Mouse (Mus musculus): Measurements from ENCODE around the gene Rab27a.
"Not testable (repeated sequence)": the region's sequence is repeated elsewhere in the genome, so short reads cannot be mapped to it uniquely, and the experiment has no call there.

Gene Rab27a

DNA sequence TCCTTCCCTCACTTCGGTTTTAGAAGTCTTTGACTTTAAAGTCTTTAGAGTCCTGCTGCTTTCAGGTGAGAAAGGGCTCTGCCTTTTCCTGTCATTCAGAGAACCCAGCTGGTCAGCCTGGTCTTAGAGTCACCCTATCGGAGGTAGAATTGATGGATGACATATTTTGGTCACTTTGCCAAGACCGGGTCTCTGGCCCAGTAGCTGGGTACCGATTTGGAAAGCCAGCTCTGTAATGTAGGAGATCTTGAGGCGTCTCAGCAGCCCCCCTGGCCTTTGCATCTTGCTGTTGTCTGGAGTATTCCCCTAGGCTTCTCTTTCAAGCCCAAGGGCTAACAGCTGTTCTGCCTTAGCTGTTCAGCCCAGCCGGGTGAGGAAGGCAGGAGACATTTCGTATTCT is 550 bp downstream of the Rab27a start:
- in situ Hi-C loops (cut with MboI, MseI): no loop called here

GRCm38 (mm10) chr9:73045711-73046110 is 1.1 kb downstream of the Rab27a start:
- in situ Hi-C loops (cut with MboI, MseI): no loop called here

GRCm38 (mm10) chr9:73047906-73048305 is 3.3 kb downstream of the Rab27a start:
- in situ Hi-C loops (cut with MboI, MseI): no loop called here

DNA sequence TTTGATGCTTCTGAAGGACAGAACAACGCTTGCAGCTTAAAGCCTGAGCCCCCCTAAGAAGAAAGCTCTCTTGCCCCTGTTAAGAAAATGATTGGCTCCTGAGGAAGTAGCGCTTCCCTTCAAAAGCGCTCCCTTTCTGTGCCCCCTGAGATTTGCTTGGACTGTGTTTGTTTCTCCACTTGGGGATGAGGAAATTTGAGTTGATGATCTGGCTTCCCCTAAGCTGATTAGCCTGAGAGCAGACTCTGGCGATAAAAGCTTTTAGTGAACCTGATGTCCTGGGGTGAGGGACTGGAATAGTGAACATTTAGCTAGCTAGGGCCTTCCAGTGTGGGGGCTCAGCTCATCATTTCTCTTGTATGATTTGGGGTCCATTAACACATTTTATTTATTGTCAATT is 4.3 kb downstream of the Rab27a start:
- in situ Hi-C loops (cut with MboI, MseI): no loop called here

DNA sequence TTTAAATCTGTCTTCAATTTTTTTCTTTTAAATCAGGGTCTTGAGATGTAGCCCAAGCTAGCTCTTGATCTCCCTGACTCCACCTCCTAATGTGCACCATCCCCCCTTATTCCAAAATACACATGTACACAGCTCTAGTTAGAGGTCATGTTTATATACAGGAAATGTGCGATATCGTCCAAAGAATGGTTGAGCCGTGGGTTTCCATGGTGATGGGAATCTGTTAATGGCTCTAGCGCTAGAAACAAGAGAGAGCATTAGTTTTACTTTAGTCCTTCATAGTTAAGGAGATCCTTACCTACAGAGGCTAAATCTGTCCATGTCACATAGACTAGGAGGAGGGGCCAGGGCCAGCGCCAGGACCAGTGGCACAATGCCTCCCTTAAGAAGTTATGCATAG is 5.2 kb downstream of the Rab27a start:
- in situ Hi-C loops (cut with MboI, MseI): no loop called here

DNA sequence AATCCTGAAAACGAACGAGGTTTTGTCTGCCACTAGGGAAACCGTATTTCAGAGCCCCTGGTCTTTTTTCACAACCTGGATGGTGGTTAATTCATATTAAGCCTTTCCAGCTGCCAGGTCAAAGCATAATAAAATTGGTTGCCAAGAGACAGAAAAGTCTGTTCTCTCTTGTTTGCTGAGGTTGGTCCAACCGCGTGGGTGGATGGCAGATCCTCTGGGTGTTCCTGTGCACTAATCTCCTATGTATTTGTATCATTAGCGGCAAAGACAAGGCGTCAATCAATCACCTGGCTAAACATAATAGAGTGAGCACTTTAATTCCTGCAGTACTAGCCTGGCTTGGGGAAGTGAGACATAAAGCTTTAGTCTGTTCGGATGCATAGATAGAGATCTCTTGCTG is 6.0 kb downstream of the Rab27a start:
- in situ Hi-C loops (cut with MboI, MseI): no loop called here

DNA sequence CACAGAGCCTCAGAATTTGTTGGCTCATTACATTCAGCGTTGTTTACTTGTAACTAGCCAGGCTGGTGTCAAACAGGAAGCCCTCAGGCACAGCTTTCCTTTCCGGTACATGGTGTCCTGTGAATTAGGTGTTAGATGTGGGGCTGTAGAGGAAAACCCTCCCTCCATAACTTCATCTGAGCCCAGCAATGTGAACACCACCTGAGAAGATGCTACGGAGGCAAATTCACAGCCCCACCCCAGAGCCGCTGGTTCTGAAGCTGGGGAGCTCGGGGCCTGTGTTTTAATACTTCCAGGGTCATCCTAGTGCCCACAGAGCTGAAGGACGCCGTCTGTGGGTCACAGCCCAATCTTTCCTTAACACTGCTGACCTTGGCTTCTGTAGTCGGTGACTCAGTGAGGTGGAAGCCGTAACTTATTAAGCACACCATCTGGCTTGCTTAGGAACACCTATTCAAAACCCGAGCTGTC is 10.8 kb downstream of the Rab27a start:
- in situ Hi-C loops (cut with MboI, MseI): no loop called here

DNA sequence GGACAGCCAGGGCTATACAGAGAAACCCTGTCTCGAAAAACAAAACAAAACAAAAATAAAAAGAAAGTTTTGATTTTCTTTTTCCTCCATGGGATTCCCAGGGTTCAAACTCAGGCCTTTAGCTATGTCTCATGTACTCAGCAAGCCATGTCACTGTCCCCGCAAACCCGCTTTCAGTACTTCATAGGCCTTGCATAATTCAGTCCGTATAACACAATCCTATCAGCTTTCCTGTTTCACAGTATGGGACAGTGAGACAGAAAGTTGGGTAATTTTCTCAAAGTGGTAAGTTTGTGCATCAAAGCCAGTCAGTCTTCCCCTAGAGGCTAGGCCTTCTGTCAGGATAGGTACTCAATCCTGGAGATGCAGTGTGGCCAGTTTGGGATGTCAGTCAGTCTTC is 14.6 kb downstream of the Rab27a start:
- in situ Hi-C loops (cut with MboI, MseI): no loop called here

- in situ Hi-C loops (cut with MboI, MseI): no loop called here
These were observed 19.1 kb downstream of the Rab27a start for GRCm38 (mm10) chr9:73063621-73064290.

DNA sequence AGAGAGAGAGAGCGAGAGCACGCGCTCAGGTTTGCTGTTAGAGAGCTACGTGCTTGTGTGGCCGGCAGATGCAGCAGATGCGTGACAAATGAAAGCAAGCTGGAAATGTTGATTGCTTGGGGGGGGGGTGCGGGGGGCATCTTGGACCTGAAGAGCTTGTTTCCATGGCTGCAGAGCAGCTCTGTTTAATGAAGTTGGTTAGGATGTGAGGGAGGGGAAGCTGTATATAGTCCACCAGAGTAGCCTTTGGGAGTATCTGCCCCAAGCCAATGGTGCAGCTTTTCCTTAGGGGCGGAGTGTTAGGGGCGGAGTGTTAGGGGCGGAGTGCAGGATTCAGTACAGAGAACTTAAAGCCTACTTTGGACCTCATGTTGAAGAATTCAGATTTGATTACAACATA is 22.4 kb downstream of the Rab27a start:
- in situ Hi-C loops (cut with MboI, MseI): no loop called here

DNA sequence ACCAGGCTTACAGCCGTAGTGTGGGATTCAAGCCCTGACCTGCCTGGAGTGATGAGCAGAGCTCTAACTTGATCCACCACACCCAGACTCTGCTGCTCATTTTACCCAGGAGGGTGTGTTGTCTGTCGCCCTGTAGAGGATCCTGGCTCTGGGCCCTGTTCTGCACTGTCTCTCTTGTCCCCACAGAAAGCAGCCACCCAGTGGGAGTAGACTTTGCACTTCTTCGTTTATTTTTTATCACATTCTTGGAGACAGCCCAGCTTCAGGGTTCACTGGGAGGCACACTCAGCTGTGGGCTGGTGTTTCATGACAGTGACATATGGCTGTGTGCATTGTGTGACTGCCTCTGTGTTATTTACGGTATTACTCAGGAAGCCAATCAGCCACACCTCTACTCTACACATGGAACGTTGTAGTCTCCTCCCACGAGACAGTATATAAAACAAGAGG is 23.6 kb downstream of the Rab27a start:
- in situ Hi-C loops (cut with MboI, MseI): no loop called here

DNA sequence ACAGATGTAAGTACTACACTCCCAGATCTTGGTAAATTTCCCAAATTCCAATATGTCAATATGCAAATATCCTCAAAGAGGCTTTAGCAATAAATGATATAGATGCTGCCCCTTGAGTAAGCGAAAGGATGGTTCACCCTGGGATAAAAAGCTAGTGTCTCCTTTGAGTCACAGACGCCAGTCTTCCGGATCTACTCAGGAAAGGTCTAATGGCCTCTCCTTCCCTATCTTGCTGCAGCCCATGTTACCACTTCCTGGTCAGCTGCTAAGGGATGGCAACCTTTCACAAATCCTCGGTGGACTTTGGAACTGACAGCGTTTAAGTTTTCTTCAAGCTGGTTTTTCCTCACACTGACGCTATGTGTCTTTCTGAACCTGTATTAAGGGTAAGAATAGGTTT is 24.0 kb downstream of the Rab27a start:
- in situ Hi-C loops (cut with MboI, MseI): no loop called here

DNA sequence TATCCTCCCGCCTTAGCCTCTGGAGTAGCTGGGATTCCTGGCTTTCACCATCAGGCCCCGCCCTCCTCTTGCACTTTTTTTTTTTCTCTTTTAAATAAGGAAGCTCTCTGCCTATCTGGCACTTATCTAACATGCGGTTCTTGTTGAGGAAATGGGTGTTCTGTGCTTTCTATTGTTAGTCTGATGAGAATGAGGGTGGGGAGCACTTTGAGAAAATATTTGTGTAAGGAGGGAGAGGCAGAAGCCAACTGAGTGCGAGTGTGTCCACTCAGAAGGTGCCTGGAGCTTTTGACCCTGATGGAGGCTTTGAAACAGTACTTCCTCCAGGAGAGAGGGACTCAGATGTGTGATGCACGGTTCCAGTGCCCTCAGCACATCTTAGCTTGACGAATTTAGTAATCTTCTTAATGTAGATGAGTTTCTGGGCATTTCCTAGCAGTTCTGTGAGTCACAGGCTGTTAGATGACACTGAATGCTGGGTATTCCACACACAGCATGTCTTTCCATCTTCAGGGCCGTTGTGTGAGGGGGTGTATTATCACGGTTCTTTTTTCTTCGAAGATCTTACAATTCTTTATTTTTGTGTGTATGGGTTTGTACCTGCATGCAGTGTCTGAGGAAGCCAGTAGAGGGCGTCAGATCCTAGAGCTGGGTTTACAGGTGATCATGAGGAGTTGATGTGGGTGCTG is 26.5 kb downstream of the Rab27a start:
- in situ Hi-C loops (cut with MboI, MseI): no loop called here

DNA sequence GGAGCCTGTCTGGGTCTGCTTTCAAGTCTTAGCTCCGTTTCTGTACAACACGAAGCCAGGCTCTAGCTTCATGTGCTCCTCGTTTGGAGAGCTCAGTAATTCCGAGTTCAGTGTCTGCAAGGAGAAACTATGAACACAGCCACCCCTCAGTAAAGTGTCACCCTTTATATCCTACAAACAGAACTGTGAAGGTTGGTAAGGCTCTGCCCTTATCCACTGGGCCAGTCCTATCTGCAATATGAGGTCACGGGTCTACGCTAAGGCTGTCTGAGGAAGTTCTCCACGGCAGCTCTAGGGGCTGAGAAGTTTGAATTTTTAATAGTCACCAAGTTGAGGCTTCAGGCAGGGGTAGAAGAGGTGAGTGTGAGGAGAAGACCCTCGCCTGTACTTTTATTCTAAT is 27.8 kb downstream of the Rab27a start:
- in situ Hi-C loops (cut with MboI, MseI): no loop called here

- in situ Hi-C loops (cut with MboI, MseI): no loop called here
These were observed 28.5 kb downstream of the Rab27a start for GRCm38 (mm10) chr9:73073169-73073568.

- in situ Hi-C loops (cut with MboI, MseI): not testable (repeated sequence)
These were observed 34.7 kb downstream of the Rab27a start for GRCm38 (mm10) chr9:73079349-73079748.

DNA sequence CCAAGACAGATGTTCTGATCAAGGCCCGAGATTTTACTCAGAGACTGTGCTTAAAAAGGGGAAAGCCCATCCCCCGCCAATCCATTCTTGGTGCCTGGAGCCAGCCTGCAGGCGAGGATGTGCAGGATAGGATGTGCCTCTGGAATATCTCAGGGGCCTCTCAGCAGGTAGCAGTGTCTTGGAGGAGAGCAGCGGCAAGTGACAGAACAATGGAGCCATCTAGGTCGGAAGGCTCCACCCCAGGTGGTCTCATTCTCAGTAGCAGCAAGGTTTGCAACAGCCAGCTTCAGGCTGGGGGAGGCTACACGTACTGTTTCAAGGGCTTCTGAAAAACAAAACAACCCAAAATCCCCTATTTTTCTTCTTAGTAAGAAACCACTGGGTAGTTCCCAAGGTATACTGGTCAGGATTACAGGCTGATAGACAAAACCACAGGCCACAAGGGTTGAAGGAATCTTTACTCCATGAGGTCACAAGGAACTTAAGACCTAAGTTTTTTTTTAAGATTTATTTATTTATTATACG is 35.2 kb downstream of the Rab27a start:
- in situ Hi-C loops (cut with MboI, MseI): no loop called here

DNA sequence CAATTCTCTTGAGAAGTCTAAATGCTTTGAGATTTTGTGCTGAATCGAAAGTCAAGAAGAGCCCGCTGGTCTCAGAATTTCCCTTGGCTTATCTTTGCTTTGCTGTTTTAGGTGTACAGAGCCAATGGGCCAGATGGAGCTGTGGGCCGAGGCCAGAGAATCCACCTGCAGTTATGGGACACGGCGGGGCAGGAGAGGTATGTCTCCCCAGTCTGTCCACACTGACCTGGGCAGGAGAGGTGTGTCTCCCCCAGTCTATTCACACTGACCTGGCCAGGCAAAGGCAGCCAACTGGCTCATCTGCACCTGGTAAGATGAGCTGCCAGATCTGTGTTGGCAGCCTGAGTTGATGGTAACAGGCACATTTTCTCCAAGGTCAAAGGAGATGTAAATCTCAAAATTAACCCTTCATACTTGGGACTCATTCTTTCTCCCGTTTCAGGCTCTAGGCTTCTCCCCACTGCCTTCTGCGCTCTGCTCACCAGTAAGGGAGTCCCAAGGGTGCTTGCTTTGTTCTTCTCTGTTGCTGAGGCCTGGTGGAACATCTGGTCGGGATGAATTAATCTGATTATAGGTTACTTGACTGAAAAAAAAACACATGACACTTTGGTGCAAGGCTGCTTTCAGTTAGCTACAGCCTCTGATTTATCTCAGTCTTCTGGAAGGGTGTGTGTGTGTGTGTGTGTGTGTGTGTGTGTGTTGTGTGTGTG is 37.8 kb downstream of the Rab27a start:
- in situ Hi-C loops (cut with MboI, MseI): no loop called here

DNA sequence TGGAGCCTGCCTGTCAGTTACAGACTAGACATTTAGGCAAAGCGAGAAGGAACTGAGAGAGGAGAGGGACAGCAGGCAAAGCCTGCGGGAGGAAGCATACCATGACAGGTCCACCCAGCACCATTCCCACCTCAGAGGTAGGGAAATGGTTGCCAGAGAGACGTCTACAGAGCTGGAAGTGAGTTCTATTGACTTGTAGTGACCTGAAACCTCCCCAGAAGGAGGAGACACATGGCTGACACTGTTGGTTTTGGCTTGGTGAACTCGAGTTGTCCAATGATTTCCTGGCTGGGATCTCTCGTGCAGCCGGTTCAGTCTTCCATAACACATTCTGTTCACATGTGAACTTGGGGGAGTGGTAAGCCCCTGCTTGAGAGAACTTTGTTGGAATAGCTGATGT is 39.3 kb downstream of the Rab27a start:
- in situ Hi-C loops (cut with MboI, MseI): no loop called here

DNA sequence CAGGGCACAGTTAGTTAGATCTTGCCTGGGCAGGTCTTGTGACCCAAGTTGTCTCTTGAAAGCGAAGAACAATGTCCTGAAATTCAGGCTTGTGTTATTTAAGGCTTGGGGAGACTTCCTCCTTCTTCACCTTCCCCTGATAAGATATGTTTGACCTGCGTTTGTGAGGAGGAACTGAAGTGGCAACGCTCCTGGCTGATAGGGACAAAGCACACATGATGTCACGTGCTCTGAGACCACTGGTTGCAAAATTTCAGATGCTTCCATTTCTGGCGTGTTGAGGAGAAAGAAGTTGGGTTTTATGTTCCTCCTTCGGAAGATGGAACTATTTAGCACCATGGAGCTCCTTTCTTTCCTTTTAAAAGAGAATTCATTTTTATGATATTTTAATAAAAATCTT is 41.2 kb downstream of the Rab27a start:
- in situ Hi-C loops (cut with MboI, MseI): no loop called here

DNA sequence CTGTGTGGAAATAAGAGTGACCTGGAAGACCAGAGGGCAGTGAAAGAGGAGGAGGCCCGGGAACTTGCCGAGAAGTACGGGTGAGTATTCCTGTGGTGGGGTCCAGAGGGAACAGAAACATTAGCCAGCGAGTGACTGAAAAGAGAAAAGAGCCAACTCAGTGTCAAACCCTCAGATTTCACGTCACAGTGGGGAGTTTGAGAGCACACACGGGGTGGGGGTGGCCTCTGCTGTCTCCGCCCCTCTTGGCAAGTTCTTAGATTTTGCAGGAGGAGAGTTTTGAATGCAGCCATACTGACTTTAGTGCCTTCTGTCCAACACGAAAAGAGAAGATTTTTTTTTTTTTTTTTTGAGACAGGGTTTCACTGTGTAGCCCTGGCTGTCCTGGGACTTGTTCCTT is 42.5 kb downstream of the Rab27a start:
- in situ Hi-C loops (cut with MboI, MseI): no loop called here

DNA sequence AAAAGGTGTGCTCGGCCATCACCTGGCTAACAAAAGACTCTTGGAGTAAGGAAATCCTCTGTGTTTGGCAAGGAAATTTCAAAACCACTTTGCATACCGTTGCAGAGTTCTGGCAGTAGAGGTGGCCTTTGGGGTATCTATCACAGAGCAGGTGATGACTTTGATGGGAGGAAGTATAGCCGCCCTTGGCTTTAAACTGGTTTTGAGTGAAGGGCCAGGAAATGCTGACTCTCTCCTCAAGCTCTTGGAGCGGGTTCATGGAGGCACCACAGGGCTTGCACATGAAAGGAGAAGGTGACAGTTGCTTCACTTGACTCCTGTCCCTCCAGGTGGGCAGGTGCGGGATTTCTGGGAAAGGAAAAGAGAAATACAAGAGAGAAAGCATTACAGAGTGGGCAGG is 42.9 kb downstream of the Rab27a start:
- in situ Hi-C loops (cut with MboI, MseI): no loop called here
